Mouse (Mus musculus): ENCODE measurements around the gene Snx11. TPM values are rescaled to one million over a fixed set of nuclear protein-coding genes. Genes with fewer than 3 reads are reported as not detected.

Gene Snx11
- polyA plus RNA-seq, 1 experiment from 2014 or later: 9.8 TPM

Other genes starting within 250 kb of the Snx11 start
- gene Cbx1, start 11.6 kb upstream of the Snx11 start, polyA plus RNA-seq (2014; fragmentation: Nextera tagmentation; extraction: Ambion mirVana): 160 and 179 TPM in 2 replicates
- 30.3 and 32.5 TPM in 2 replicates for gene Nfe2l1, start 52.4 kb upstream of the Snx11 start, polyA plus RNA-seq (2014; fragmentation: Nextera tagmentation; extraction: Ambion mirVana)
- 61.1 and 61.2 TPM in 2 replicates for gene Copz2, start 72.3 kb upstream of the Snx11 start, polyA plus RNA-seq (2014; fragmentation: Nextera tagmentation; extraction: Ambion mirVana)
- gene Cdk5rap3, start 138.9 kb upstream of the Snx11 start, polyA plus RNA-seq (2014; fragmentation: Nextera tagmentation; extraction: Ambion mirVana): 76.0 and 76.2 TPM in 2 replicates
- gene Prr15l, start 150.5 kb upstream of the Snx11 start, polyA plus RNA-seq (2014; fragmentation: Nextera tagmentation; extraction: Ambion mirVana): 1.7 and 2.8 TPM in 2 replicates
- 26.7 and 29.0 TPM in 2 replicates for gene Pnpo, start 166.4 kb upstream of the Snx11 start, polyA plus RNA-seq (2014; fragmentation: Nextera tagmentation; extraction: Ambion mirVana)
- gene Sp2, start 205.4 kb upstream of the Snx11 start, polyA plus RNA-seq (2014; fragmentation: Nextera tagmentation; extraction: Ambion mirVana): 15.8 and 18.3 TPM in 2 replicates
- gene Sp6, start 235.8 kb upstream of the Snx11 start, polyA plus RNA-seq (2014; fragmentation: Nextera tagmentation; extraction: Ambion mirVana): 0.29 and 0.45 TPM in 2 replicates

Measured in embryonic facial prominence, embryonic 11.5 days (tissue).